Mouse (Mus musculus) adrenal gland, postnatal 36 days (tissue): ENCODE results near the gene Arntl2. TPM values are rescaled to one million over a fixed set of nuclear protein-coding genes. Genes with fewer than 3 reads are reported as not detected.
"Not testable (repeated sequence)": the region's sequence is repeated elsewhere in the genome, so short reads cannot be mapped to it uniquely, and the experiment has no call there.

Experiments used
- DNase-seq, 2 experiments: peaks; one replicate each; pipeline ENCODE4 v3.0.0; 2021; ENCODE audit warnings: mixed read lengths in 1 of 2
- total RNA-seq, 2 experiments: library from RNA; stranded (reverse); gene quantifications; 2 replicates each; pipeline ENCODE4 v1.2.3; 2021

The Arntl2 gene
- total RNA-seq, 2 experiments from 2014 or later = 1.7 to 2.7 TPM

GRCm38 (mm10) chr6:146847402-146847801, 51.5 kb downstream of the Arntl2 start:
- no peak for DNase-seq

DNA sequence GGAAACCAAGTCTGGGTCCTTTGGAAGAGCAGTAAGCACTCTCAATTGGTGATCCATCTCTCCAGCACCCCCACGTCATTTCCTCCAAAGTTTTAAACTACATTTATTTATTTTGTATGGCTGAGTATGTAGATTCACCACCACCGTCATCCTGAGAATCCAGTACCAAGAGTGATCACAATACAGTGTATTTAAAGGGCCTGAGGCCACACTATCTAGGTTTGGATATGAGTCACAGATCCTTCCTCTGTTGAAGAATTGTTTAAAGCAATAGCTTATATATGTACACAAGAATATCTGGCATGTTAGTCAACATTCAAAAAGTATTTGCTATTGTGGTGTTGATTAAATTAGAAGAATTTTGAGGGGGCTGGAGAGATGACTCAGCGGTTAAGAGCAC, 52.4 kb downstream of the Arntl2 start:
- DNase-seq = no peak

GRCm38 (mm10) chr6:146850050-146850449, 54.2 kb downstream of the Arntl2 start, which contains the start of gene Smco2:
TSS of gene Smco2 (plus strand) at chr6:146850104.
- no peak for DNase-seq

- DNase-seq = no peak
Observed at GRCm38 (mm10) chr6:146851916-146852315, 56.1 kb downstream of the Arntl2 start.

GRCm38 (mm10) chr6:146852739-146853138, 56.9 kb downstream of the Arntl2 start:
- DNase-seq = no peak

- DNase-seq = no peak
Observed at GRCm38 (mm10) chr6:146855185-146855584, 59.3 kb downstream of the Arntl2 start.

GRCm38 (mm10) chr6:146857386-146857785, 61.5 kb downstream of the Arntl2 start:
- no peak for DNase-seq

GRCm38 (mm10) chr6:146863154-146863553, 67.3 kb downstream of the Arntl2 start:
- no peak for DNase-seq

DNA sequence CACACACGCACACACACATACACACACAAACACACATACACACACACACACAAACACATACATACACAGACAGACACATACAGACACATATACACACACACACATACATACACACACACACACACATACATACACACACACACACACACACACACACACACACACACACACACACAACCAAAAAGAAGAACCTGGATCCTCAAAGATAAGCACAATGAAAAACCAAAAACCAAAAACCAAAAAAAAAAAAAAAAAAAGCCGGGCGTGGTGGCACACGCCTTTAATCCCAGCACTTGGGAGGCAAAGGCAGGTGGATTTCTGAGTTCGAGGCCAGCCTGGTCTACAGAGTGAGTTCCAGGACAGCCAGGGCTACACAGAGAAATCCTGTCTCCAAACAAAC, 68.5 kb downstream of the Arntl2 start:
- not testable (repeated sequence) for DNase-seq

DNA sequence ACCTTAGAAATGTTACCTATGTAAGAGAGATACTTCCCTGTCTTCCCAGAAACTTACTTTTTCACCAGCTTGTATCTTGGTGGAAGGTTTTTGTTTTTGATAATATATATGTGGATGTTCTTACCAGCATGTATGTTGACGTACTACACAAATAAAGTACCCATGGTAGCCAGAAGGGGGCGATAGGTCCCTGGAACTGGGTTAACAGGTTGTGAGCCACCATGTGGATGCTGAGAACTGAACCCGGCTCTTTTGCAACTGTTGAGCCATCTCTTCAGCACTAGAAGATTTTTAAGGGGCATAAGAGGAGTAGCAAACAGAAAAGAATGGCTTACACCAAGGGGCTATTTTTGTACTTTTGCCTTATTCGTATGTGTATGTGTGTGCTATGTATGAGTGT, 69.8 kb downstream of the Arntl2 start:
- no peak for DNase-seq

- no peak for DNase-seq
Observed at GRCm38 (mm10) chr6:146871975-146872374, 76.1 kb downstream of the Arntl2 start.

DNA sequence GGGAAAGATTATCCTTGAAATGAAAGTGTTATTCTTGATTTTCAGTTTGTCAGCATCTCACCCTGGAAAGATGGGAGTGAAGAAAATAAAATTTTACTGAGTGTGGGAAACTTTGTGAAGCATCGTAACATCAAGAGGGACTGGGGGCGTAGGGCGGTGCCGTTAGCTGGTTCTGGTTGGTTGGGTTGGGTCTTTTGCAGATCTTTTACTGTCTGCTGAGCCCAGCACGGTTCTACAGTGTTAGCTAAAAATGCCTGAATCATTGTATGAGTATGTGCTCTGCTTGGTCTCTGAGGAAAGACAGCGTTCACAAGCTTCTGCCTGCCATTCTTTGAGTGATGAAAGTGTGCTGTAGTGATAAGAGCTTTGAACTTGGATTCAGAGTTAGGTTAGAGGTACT, 78.6 kb downstream of the Arntl2 start:
- no peak for DNase-seq

GRCm38 (mm10) chr6:146876820-146877219, 81.0 kb downstream of the Arntl2 start:
- DNase-seq = no peak

DNA sequence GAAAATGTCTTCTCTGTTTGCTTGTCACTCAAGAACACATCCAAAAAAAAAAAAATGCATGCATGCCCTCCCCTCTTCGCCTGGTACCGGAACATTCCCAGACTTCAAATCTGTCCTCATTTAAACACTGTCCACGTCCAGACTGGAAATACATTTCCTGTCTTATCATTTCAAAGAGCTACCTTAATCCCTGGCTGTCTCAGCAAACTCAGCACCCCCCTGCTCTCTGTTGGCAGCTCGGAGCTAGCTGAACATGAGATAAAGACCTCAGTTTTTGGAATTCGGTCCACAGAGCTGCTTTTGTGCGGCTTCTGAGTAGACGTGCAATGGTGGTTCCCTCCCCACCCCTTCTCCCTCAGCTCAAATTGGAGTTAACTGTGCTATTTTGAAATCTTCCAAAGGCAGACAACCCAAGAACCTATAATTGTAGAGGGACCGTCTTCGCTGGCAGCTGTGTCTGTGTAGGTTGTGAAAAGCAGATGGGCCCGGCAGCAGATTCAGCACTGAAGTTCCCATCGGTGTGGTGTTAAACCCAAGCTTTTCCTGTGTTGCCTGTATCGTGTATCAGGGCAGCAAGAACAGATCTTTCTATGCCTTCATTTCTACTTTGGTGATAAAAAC, 81.7 kb downstream of the Arntl2 start:
- no peak for DNase-seq

DNA sequence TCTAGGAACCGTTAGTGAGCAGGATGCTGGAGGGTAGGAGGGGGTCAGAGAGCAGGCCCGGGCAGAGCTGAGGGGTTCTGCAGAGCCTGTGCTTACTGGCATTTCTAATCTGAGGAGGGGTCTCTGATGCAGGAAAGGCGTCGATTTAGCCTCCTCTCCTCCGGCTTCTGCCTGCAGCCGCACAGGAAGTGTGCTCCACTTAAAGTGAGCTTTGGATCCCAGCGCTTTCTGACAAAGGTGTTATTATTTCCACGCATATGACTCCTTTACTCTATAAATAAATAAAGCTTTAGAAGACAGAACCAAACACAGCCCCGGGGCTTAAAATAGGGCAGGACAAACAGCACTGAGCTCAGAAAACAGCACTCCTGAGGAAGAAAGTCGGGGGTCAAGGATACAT, 83.1 kb downstream of the Arntl2 start:
- no peak for DNase-seq

- no peak for DNase-seq
Observed at GRCm38 (mm10) chr6:146879856-146880255, 84.0 kb downstream of the Arntl2 start.

DNA sequence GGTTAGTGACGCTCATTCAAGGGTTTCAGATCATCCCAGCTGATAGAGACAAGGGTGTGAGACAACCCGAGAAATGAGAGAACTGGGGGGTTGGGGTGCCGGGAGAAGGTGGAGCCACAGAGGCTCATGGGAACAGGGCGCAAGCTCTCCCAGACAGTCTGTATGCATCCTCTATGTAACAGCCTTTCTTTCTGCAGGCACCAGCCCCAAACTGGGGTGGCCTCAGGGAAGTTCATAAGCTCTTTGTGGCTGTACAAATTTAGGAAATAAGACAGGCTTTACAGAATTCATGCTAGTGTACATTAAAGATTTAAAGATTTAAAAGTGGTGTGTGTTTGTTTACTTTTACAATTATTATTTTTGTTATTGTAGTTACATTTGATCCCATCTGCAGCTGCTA, 84.4 kb downstream of the Arntl2 start:
- DNase-seq = no peak

DNA sequence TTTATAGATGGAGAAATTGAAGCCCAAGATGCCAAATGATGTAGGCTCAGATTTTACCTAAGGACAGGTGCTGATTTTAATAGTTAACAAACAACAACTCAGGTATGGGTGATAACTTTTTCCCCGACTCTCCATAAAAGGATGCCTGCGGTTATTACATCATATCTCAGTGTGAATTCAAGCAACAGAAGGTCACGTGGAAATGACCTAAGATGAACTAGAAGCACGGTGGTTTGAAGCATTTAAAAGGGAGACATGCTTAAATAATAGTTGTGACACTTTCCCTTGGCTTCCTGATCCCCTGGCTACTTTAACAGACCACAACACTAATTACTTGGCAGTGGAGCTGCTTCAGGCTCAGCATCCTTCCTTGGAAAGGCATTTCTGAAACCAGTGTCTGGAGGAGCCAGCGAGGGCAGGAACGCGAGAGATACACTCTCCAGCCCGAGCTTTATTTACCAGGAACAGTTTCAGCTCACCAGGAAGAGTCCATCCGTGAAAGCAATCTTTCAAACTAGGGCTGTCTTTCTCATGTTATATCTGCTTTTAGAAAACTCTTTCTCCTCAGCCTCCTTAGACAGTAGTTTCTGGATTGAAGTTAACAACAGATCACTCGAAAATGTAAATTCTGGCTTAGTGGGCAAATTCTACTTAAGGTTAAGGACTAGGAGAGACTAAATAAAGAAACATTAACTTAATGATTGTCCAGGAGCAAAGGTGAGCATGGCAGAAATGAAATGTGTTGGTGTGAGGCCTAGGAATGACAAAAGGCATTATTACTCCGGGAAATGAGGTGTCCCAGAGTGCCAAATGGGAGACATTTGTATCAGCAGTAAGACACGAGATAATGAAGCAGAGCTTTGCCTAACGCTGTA, 86.3 kb downstream of the Arntl2 start:
- no peak for DNase-seq

Other genes with a start within 250 kb of the Arntl2 start
- gene Fgfr1op2, start 218.9 kb upstream of the Arntl2 start, total RNA-seq = 100 to 1,000 TPM; 100 to 113 TPM
- 10 to 100 TPM; 32.1 to 37.3 TPM for gene Ints13, start 218.2 kb upstream of the Arntl2 start, total RNA-seq
- gene Med21, start 153.5 kb upstream of the Arntl2 start, total RNA-seq = 10 to 100 TPM; 64.9 to 68.6 TPM
- 10 to 100 TPM; 35.0 to 46.7 TPM for gene Tm7sf3, start 153.2 kb upstream of the Arntl2 start, total RNA-seq
- gene Stk38l, start 71.1 kb upstream of the Arntl2 start, total RNA-seq = 10 to 100 TPM; 17.7 to 22.4 TPM
- gene Smco2, start 54.0 kb downstream of the Arntl2 start, total RNA-seq = not detected
- gene Ppfibp1, start 92.4 kb downstream of the Arntl2 start, total RNA-seq = 100 to 1,000 TPM in 1 of 2 experiments, 10 to 100 TPM in 1; 97.4 to 115 TPM
- gene 1700034J05Rik, start 158.4 kb downstream of the Arntl2 start, total RNA-seq = not detected
- 1 to 10 TPM; 1.2 to 1.4 TPM for gene Rep15, start 236.5 kb downstream of the Arntl2 start, total RNA-seq
- gene Mrps35, start 246.7 kb downstream of the Arntl2 start, total RNA-seq = 100 to 1,000 TPM in 1 of 2 experiments, 10 to 100 TPM in 1; 84.7 to 108 TPM